Mouse (Mus musculus) c-Kit-positive CD71-negative TER-119-negative erythroid progenitor cells, embryonic 14.5 days (primary cell): ENCODE data around the gene Nrbp1.
"Not testable (repeated sequence)": the region's sequence is repeated elsewhere in the genome, so short reads cannot be mapped to it uniquely, and the experiment has no call there.

ENCODE experiments used
- DNase-seq: peaks from one replicate; pipeline ENCODE4 v3.0.0-alpha.2; 2013; ENCODE audit warnings: low read depth

Nrbp1 gene

DNA sequence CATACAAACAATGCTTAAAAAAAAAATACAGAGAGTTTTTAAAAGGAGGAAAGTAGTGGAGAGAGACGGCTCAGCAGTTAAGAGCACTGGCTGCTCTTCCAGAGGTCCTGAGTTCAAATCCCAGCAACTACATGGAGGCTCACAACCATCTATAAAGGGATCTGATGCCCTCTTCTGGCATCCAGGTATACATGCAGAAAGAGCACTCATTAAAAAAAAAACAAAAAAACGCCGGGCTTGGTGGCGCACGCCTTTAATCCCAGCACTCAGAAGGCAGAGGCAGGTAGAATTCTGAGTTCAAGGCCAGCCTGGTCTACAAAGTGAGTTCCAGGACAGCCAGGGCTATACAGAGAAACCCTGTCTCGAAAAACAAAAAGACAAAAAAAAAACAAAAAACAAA lies 24.1 kb upstream of the Nrbp1 start:
- not testable (repeated sequence) for DNase-seq

DNA sequence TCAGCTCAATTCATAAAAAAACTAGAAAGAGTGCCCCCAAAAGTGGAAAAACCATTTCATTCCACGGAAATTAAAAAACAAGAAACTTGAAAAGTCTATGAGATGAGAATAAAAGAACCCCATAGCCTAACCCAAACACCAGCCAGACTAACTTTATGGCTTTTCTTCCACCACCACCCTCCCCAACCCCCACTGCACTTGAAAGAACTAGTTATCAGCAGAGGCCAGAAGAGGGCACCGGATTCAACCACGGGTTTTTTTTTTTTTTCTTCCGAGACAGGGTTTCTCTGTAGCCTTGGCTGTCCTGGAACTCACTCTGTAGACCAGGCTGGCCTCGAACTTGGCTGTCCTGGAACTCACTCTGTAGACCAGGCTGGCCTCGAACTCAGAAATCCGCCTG lies 22.4 kb upstream of the Nrbp1 start:
- DNase-seq: no peak

DNA sequence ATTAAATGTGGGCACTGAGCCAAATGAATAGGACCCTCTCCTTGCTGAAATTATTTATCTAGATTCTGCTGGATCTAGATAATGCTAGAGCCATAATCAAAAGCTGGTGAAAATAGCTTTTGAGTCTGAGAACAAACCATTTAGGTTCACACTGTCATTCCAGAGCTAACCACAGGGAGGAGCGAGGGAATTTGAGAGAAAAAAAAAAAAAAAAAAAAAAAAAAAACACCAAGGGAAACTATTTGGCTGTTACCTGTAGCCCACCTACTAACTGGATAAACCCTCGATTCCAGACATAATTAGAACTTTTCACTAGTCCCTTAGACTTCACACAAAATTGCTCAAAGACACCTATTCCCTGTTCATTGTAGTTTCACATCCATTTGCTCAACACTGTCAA lies 21.6 kb upstream of the Nrbp1 start:
- peak; percentile 49 for DNase-seq

GRCm38 (mm10) chr5:31219474-31219873 lies 21.2 kb upstream of the Nrbp1 start:
- no peak for DNase-seq

DNA sequence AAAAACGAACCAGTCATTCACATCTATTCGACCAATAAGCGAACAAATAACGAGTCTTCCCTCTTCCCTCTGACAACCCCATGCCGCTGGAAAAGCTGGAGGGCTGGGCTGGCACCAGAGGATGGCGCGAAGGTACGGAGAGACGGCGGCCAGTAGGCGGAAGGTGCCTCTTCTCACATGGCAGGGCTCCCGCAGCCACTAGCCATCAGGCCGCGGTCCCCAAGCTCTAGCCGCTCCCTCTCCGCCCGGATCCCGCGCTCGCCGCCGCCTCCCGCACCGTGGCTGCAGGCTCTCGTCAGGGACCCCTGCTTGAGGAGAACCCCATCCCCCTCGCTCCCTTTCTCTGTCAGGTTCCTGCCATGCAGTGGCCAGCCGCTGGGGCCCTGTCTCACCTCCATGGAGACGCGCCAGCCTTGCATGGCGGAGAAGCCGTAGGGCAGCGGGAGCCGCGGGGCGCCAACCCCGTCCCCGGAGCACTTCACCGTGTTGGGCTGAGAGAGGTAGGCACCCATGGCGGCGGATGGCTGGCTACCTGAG lies 20.7 kb upstream of the Nrbp1 start:
- peak; percentile 30 for DNase-seq

- DNase-seq: peak; percentile 87
Observed at GRCm38 (mm10) chr5:31220448-31221303, 20.0 kb upstream of the Nrbp1 start, which contains the start of gene Ppm1g. Ppm1g (minus strand) TSS chr5:31220687.

DNA sequence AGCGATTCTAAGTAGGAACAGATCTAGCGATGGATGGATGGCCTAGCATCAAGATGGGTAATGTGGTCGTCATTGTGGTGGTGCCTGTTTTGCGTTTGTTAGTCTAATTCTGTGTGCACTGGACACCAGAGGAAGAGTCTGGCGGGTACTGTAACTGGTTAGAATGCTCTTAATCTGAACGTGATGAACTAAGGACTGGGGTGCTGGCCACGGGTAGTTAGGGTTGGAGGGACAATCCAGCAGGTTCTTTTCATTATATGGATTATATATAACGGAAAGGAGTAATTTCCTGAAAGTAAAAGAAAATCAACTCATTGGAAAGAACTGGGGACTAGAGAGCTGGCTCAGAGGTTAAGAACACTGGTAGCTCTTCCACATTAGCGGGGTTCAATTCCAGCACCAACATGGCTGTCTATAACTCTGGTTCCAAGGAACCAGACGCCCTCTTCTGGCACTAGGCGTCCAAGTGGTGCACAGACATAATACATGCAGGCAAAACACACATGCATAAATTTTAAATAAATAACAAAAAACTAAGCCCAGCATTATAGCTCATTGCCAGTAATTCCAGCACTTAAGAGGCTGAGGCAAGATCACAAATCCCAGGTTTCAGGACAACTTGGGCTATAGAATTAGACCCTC lies 19.2 kb upstream of the Nrbp1 start:
- DNase-seq: peak; percentile 51

GRCm38 (mm10) chr5:31222696-31223095 lies 18.0 kb upstream of the Nrbp1 start:
- DNase-seq: no peak

DNA sequence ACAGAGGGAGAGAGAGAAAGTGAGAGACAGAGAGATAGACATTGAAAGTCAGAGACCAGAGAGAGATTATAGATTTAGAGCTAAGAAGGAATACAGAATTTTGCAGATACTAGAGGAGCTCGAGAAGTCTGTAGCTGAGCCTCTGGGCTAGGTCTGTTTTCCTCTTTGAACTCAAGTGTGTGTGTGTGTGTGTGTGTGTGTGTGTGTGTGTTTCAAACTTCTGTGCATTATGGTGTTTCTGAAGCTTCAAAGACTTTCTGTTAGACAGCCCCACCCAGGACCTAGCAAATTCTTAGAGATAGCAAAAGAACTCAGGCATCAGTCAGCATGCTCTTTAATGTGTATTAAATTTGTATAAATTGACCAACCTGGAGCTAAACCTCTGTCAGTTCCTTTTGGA lies 14.0 kb upstream of the Nrbp1 start:
- no peak for DNase-seq

GRCm38 (mm10) chr5:31241522-31242034 lies 914 bp downstream of the Nrbp1 start:
- no peak for DNase-seq

- no peak for DNase-seq
Observed at GRCm38 (mm10) chr5:31242191-31242590, 1.5 kb downstream of the Nrbp1 start.

DNA sequence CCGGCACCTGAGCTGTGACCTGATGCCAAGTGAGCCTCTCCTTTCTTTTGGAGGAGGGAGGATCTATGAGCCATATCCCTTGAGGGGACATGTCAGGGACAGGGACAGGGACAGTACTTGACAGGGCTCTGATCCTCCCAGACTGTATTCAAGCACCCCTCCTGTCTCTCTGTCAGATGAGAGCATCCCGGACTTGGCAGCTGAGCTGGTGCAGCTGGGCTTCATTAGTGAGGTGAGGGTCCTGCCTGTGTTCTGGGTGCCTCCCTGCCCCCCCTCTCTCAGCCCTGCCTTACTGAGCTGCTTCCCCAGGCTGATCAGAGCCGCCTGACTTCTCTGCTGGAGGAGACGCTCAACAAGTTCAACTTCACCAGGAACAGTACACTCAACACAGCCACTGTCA lies 10.1 kb downstream of the Nrbp1 start:
- DNase-seq: no peak

GRCm38 (mm10) chr5:31251541-31252101 lies 11.0 kb downstream of the Nrbp1 start, which contains the start of gene Krtcap3:
Krtcap3 (plus strand) TSS chr5:31251691.
- DNase-seq: no peak

DNA sequence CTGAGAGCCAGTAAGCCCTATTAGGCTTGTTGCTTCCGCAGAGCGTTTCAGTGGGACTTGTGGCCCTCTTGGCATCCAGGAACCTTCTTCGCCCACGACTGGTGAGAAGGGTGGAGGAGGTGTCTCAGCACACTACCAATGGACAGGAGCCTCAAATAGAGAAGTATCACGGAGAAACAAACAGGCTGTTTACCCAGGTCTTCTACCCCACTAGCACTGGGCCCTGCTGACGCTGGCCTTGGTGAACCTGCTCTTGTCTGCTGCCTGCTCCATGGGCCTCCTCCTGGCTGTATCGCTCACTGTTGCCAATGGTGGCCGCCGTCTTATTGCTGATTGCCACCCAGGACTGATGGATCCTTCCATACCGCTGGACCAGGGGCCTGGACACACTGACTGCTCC lies 11.5 kb downstream of the Nrbp1 start:
- no peak for DNase-seq

- no peak for DNase-seq
Observed at GRCm38 (mm10) chr5:31252795-31253545, 12.3 kb downstream of the Nrbp1 start.

DNA sequence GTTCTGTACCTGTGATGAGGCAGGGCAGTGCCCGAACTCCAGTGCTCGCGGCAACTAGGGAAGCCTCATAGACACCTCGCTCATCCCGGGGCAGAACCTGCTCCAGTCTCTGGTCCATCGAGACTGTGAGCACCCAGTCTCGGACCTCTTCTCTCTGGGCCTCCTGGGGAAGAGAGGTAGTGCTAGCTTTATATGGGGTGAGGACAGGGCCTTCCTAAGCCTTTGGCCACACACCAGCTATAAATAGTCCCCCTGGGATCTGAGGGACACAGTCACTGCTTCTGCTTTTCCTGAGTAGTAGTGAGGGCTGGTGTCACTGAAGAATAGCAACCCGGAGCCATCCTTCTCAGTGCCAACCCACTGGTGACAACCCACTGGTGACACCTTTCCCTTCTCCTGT lies 13.1 kb downstream of the Nrbp1 start:
- DNase-seq: no peak

GRCm38 (mm10) chr5:31254452-31254851 lies 13.8 kb downstream of the Nrbp1 start:
- no peak for DNase-seq

- DNase-seq: no peak
Observed at GRCm38 (mm10) chr5:31254901-31255300, 14.2 kb downstream of the Nrbp1 start.

DNA sequence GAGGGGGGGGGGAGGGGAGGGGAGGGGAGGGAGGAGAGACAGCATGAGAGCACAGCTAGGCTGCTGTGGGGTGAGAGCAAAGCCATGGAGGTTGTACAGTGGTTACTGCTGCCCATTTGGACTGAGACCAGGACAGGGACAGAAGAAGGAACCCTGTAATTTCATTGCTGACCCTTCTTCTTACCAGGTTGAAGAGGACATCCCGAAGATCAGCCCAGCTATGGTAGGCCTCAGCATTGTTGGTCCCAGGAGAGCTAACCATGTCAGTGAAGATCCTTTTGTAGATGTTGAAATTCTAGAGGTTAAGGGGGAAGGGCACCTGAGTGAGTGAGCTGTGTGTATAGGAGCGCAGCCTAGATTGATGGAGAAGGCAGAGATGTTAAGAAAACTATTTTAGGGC lies 14.7 kb downstream of the Nrbp1 start:
- DNase-seq: no peak

- no peak for DNase-seq
Observed at GRCm38 (mm10) chr5:31255971-31256370, 15.3 kb downstream of the Nrbp1 start.

DNA sequence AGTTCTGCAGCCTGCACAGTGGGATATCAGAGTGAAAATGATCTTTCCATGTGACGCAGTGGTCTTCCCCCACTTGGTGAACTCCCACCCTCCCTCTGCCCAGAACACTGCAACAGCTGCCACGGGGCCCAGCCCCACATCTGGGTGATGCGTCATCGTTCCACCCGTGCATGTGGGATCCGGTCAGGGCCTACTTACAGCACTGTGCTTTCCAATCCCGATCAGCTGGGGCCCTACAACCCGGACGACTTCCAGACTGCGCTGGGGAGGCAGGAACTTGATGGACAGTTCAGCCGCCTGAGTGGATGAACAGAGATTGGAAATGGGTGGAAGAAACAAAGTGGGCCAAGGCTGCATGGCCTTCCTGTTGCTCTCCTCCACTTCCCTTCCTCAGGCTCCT lies 17.0 kb downstream of the Nrbp1 start:
- DNase-seq: no peak

GRCm38 (mm10) chr5:31266101-31266500 lies 25.4 kb downstream of the Nrbp1 start:
- DNase-seq: no peak
